Mouse (Mus musculus) CD4-positive, CD25-positive, alpha-beta regulatory T cell, adult 4 months (primary cell): ENCODE data around the gene Enthd1. TPM values are rescaled to one million over a fixed set of nuclear protein-coding genes. Genes with fewer than 3 reads are reported as not detected.

Source experiments
- ATAC-seq: one replicate; pipeline ENCODE4 v1.8.0; 2017
- polyA plus RNA-seq, 2 experiments: library from polyadenylated mRNA; unstranded; fragments of 100-300 nt; shearing (Covaris generic); gene quantifications; one replicate each; pipeline ENCODE4 v1.2.1; 2017

Enthd1 gene
- polyA plus RNA-seq, 2 experiments from 2014 or later = 0.24 TPM; not detected in 1

DNA sequence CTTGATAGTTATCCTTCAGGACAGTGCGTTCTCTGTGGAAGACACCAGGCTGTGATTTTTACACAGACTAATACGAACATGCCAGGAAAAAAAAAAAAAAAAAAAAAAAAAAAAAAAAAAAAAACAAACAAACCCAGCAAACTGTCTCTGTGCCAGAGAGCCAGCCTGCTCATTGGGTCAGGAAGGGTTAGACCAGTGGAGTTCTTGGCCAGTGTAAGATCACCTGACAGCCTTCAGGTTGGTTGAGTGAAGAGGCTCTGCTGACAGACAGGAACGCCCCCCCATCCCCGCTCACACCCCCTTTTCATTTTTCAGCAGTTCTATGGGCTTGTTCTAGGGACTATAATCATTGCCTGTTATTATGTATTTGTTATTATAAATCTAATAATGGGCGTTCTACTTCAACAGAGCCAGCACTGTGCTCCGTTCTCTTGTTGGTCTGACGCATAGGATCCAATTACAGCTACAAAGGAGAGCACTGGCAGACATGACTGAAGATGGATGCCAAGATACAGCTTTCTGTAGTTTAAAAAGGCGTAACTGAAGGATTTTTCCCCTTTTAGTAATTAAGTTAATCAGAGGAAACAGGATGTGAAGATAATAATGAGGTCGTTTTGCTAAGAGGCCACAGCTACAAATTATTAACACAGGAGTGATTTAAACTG is 81.8 kb downstream of the Enthd1 start:
- ATAC-seq = no peak

- ATAC-seq = no peak
Measured at GRCm38 (mm10) chr15:80482348-80482747, 82.6 kb downstream of the Enthd1 start.

- ATAC-seq = no peak
Measured at GRCm38 (mm10) chr15:80474429-80475002, 90.4 kb downstream of the Enthd1 start.

- ATAC-seq = no peak
Measured at GRCm38 (mm10) chr15:80467876-80468275, 97.1 kb downstream of the Enthd1 start.

DNA sequence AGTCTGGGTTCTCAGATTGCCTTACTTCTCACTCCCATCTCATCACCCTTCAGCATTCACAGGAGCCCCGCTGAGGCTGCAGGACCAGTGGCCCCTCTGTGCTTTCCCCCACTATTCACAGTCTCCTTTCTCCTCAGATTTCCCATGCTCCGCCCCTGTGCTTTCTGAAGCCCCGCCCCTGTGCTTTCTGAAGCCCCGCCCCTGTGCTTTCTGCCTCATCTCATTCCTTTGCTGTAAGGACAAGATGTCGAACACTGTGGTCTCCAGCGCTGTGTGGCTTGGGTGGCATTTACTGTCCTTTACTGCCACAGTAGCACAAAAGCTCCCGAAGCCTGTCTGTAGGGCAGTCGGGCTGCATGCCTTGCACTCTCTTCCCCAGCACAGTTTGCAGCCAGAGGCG is 102.8 kb downstream of the Enthd1 start:
- no peak for ATAC-seq

DNA sequence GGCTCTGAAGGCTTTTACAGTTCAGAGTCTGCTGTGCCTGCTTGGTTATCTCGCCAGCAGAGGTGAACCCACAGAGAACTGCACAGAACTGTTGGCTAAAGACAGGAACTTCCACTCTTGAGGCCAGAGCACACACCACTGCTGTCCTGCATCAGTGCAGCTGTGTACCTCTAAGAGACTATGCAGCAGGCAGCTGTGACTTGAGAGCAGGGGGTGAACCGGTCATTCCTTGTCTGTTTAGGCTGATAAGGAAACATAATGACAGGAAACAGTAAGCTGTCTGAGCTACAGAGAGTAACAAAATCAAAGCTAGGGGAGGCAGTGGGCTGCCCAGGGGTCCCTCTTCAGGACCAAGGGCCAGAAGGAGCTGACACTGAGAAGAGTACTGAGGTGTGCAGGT is 103.5 kb downstream of the Enthd1 start:
- no peak for ATAC-seq

GRCm38 (mm10) chr15:80460011-80460410 is 104.9 kb downstream of the Enthd1 start:
- ATAC-seq = no peak

GRCm38 (mm10) chr15:80457984-80458383 is 107.0 kb downstream of the Enthd1 start:
- ATAC-seq = peak; percentile 64

DNA sequence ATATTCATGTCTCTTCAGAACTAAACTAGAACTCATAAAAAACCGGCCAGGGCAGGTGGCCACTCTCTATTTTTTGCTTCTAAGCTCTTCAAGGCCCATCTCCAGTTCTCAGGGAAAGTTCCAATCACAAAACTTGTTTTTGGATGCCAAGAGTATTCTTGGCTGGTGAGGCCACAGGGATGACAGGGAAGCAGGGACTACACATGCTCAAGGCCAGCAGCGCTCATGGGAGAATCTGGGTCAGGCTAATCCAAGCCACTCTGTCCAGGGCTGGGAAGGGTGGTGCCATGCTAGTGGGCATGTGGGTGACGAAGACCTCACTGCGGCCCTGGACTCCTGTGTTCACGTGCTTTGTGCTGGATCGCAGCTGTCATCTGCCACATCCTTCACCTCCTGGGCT is 110.5 kb downstream of the Enthd1 start:
- no peak for ATAC-seq

GRCm38 (mm10) chr15:80452425-80452824 is 112.5 kb downstream of the Enthd1 start:
- no peak for ATAC-seq

DNA sequence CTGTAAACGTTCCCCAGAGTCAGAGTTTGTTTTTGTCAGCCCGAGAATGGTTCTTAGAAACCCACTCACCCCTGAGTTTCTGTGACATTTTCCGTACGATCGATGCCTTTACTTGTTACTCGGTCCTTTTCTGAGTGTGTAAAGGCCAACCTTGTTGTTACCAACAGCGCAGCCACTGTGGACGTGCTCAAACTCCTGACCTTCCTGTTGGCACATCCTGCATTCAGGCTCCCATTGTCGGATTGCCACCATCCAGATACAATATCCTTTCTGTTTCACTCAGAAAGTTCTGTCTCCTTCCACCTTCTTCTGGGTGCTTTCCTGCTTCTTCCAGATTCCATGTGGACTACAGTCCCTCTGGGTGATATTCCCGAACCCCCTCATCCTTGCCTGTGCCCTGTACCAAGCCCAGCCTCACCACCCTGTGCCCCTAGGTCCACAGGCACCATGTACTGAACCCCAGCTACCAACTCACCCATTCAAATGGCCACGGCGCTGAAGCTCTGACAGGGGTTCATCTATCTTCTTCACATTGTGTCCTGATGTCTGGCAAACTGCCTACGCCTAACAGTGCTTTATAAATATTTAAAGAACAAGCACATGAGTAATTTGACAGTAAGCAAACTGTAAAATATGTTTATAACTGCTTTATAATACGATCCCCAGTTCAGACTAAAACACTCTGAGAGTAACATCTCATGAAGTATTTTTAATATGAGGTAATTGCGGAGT is 118.8 kb downstream of the Enthd1 start:
- no peak for ATAC-seq

DNA sequence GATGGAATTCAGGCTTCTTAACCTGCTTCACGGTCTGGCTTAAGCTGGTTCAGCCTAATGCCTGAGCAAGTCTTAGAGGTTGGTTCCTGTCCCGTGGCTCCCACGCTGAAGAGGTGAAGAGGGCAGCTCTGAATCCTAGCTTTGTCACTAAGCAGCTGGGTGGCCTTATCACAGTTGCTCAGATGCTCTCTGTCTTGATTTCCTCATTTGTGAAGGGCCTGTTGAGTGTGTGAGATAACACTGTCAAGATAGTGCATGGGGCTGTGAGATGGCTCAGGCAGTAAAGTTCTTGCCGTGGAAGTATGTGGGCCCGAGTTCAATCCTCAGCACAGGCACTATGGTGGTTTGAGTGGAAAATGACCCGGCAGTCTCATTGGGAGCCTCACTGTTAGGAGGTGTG is 124.8 kb downstream of the Enthd1 start:
- no peak for ATAC-seq

DNA sequence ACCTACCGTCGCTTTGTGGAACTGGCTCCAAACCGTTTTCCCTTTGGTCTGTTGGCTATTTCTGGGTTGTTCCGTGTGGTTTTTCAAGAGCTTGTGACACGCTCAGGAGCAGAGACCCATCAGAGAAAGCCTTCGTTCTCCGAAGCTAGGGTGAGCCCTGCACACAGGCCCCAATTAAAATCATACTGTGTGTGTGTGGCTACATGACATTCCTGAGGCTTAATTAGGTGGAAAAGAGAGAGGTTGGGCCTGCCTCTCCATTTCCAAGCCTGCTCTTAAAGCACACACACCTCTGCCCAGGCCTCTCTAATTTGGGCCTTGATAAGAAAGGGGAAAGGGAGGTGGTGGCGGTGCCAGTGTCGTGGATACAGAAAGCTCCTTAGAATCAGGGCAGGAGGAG is 126.5 kb downstream of the Enthd1 start:
- ATAC-seq = no peak

DNA sequence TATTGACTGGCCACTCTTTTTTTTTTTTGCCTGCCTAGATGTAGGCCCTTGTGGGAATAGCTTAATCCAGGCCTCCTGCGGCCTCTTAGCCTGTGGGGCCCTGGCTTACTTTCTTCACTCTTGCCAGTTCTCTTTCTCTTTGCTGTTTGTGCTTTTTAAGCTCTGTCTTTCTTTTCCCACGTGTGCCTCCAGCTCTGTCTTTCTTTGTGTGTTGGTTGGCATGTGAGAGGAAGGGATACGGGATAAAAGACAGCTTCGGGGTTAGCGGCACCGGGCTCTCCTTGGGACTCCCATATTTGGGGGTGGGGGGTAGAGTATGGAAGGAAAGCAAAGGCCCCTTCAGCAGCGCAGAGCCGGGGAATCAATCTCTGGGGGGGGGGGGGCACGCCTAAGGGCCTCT is 127.0 kb downstream of the Enthd1 start:
- no peak for ATAC-seq

DNA sequence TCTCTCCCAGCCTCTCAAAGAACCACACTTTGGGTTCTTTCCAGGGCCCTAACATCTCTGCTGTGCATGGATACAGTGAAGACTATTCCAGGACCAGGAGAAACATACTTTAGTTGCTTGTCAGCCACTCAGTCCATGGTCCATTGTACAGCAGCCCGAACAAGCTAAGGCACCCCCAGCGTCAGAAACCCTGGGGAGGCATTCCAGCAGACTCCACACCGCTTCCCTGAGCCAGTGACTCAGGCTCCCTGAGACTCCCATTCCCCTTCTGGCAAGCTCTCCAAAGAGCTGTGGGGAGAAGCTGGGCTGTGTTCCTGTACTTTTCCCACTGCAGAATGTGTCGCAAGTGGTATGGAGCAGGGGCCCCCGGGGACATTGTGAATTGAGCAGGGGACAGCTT is 128.0 kb downstream of the Enthd1 start:
- ATAC-seq = no peak

GRCm38 (mm10) chr15:80430324-80430723 is 134.6 kb downstream of the Enthd1 start:
- ATAC-seq = no peak

DNA sequence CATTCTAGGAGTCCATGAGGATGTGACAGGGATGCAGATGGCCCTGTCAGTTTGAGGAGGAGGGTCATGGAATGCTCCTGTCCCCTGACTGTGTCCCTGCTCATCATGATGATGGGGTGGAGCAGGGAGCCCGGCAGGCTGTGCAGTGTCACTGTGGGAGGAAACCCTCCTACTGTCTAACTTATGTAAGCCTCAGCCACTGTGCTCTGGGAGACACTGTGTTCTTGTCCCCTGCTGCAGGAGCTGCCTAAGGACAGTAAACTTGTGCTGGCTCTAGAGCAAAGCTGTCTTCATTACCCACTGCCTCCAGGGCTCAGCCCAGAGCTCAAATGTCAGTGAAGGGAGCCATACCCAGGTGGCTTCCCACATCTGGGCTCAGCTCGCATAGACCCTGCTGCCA is 146.8 kb downstream of the Enthd1 start:
- no peak for ATAC-seq

GRCm38 (mm10) chr15:80417066-80417465 is 147.9 kb downstream of the Enthd1 start:
- no peak for ATAC-seq

GRCm38 (mm10) chr15:80415132-80415531 is 149.8 kb downstream of the Enthd1 start:
- ATAC-seq = no peak

GRCm38 (mm10) chr15:80413988-80414721 is 150.8 kb downstream of the Enthd1 start:
- ATAC-seq = no peak

DNA sequence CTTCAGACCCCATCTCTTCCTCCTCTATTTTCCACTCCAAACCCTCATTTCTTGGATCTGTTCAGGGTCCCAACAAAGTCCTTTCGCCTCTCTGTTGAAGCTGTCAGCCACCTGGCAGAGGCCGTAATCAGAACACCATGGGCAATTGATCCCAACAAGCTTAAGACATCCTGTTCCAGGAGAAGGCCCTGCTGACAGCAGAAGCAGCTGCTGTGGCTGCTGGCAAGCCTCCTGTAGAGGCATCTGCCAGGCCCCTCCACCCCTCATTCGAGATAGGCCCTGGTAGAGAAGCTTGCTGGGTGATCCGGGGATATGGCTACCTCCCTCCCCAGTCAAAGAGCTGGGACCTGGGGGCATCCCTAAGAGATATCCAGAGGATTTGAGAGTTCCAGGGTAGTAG is 151.9 kb downstream of the Enthd1 start:
- ATAC-seq = no peak

- no peak for ATAC-seq
Measured at GRCm38 (mm10) chr15:80410661-80411060, 154.3 kb downstream of the Enthd1 start.

DNA sequence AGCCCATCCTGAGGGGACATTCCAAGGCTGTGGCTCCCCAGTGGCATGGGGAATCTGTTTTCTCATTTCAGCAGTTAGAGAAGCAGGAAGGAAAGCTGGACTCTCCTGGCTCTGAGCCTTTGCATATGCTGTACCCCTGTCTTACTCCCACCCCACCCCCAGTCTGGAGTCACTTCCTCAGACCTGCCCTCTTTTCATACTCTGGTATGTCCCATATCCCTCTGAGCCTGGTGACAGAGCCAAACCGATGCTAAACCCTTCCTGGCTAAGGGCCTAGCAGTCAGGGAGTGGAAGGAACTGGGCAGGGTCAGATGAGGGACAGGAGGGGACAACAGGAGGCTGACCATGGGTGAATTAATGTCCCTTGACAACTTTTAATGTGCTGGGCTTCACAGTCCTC is 157.1 kb downstream of the Enthd1 start:
- ATAC-seq = no peak
